Mouse (Mus musculus) left cerebral cortex, adult 18-20 months (tissue): ENCODE data around the gene Mitf. TPM values are rescaled to one million over a fixed set of nuclear protein-coding genes. Genes with fewer than 3 reads are reported as not detected.

Source experiments
- DNase-seq, 2 experiments: peaks; one replicate each; pipeline ENCODE4 v3.0.0; 2021 to 2022; ENCODE audit warnings: low spot score in 2 of 2, mixed read lengths in 1 of 2
- total RNA-seq, 2 experiments: library from RNA; stranded (reverse); gene quantifications; 2 replicates each; pipeline ENCODE4 v1.2.3; 2021

Gene Mitf
- total RNA-seq, 2 experiments from 2014 or later = 8.2 to 9.5 TPM

- no peak for DNase-seq
Observed at GRCm38 (mm10) chr6:97876990-97877389, 70.1 kb downstream of the Mitf start.

- DNase-seq = no peak
Observed at GRCm38 (mm10) chr6:97877492-97877891, 70.6 kb downstream of the Mitf start.

- DNase-seq = no peak
Observed at GRCm38 (mm10) chr6:97880363-97880762, 73.5 kb downstream of the Mitf start.

- DNase-seq = no peak
Observed at GRCm38 (mm10) chr6:97881935-97882334, 75.1 kb downstream of the Mitf start.

GRCm38 (mm10) chr6:97882931-97883330 is 76.1 kb downstream of the Mitf start:
- DNase-seq = no peak

- no peak for DNase-seq
Observed at GRCm38 (mm10) chr6:97883496-97883895, 76.6 kb downstream of the Mitf start.

- DNase-seq = no peak
Observed at GRCm38 (mm10) chr6:97884971-97885370, 78.1 kb downstream of the Mitf start.

GRCm38 (mm10) chr6:97885606-97886005 is 78.8 kb downstream of the Mitf start:
- no peak for DNase-seq

- no peak for DNase-seq
Observed at GRCm38 (mm10) chr6:97887893-97888292, 81.0 kb downstream of the Mitf start.

- DNase-seq = no peak
Observed at GRCm38 (mm10) chr6:97888596-97888995, 81.7 kb downstream of the Mitf start.

- DNase-seq = no peak
Observed at GRCm38 (mm10) chr6:97893546-97893945, 86.7 kb downstream of the Mitf start.

GRCm38 (mm10) chr6:97897191-97897590 is 90.3 kb downstream of the Mitf start:
- no peak for DNase-seq

GRCm38 (mm10) chr6:97898085-97898484 is 91.2 kb downstream of the Mitf start:
- DNase-seq = no peak

- DNase-seq = no peak
Observed at GRCm38 (mm10) chr6:97901561-97901960, 94.7 kb downstream of the Mitf start.

GRCm38 (mm10) chr6:97902205-97902604 is 95.4 kb downstream of the Mitf start:
- DNase-seq = no peak

GRCm38 (mm10) chr6:97914768-97915167 is 107.9 kb downstream of the Mitf start:
- DNase-seq = no peak

- no peak for DNase-seq
Observed at GRCm38 (mm10) chr6:97916386-97916903, 109.6 kb downstream of the Mitf start.

GRCm38 (mm10) chr6:97918051-97918450 is 111.2 kb downstream of the Mitf start:
- DNase-seq = no peak

- no peak for DNase-seq
Observed at GRCm38 (mm10) chr6:97918481-97918880, 111.6 kb downstream of the Mitf start.

- DNase-seq = no peak
Observed at GRCm38 (mm10) chr6:97919287-97919686, 112.4 kb downstream of the Mitf start.

- DNase-seq = no peak
Observed at GRCm38 (mm10) chr6:97921591-97921990, 114.7 kb downstream of the Mitf start.

GRCm38 (mm10) chr6:97924221-97924620 is 117.4 kb downstream of the Mitf start:
- DNase-seq = no peak

GRCm38 (mm10) chr6:97929051-97929450 is 122.2 kb downstream of the Mitf start:
- DNase-seq = no peak

- no peak for DNase-seq
Observed at GRCm38 (mm10) chr6:97929466-97929865, 122.6 kb downstream of the Mitf start.
